Mouse (Mus musculus): ENCODE results near the gene Fmo5.

GRCm38 (mm10) chr3:97634288-97634761, 5.7 kb downstream of the Fmo5 start:
- TF ChIP-seq CTCF (IDR thresholded peaks at IDR 0.05; ENCODE audit: control insufficient read depth, insufficient read depth, insufficient read length) (no peak), USF1 (IDR thresholded peaks at IDR 0.05; ENCODE audit: low read depth) (no peak)
